8 mouse cellular contexts compared by ENCODE assay signal in genomic region chr1:91062363-91062762, GRCm38 (mm10).
DNase-seq lines count a peak whose midpoint lies in the region; ATAC-seq and TF ChIP-seq lines count a peak whose summit lies in the region.

No protein-coding gene starts in this region.

- peak; percentile 30; the same call in 1 of the 2 replicates for TF ChIP-seq POLR2A in heart, adult 2 months (IDR thresholded peaks at IDR 0.05; ENCODE audit: insufficient read depth, low read depth, low read length)

- peak overlapping the region; percentile 60 for H3K27ac ChIP-seq in heart, adult 2 months

- peaks cover 20% of the 10 kb centered on the region for H3K36me3 ChIP-seq in heart, adult 2 months (ENCODE audit: control insufficient read depth, insufficient read depth, low read length)

- peaks cover 55% of the 10 kb centered on the region for H3K4me1 ChIP-seq in heart, adult 2 months (ENCODE audit: control insufficient read depth, insufficient read depth, low read length)

- H3K4me3 ChIP-seq in heart, adult 2 months: no peak overlapping the region

- no peak overlapping the region for H3K9ac ChIP-seq in heart, adult 2 months (ENCODE audit: low read depth, low read length)

- H3K79me2 ChIP-seq in heart, adult 2 months (replicated peaks; ENCODE audit: control insufficient read depth, insufficient read depth, low read length): peaks cover 3% of the 10 kb centered on the region

- TF ChIP-seq EP300 in heart, adult 2 months (IDR thresholded peaks at IDR 0.05; ENCODE audit: insufficient read depth, low read depth, low read length): 0 out of 2 replicates have a peak, but pooled peaks have one; percentile 57

- ATAC-seq in activated CD4-positive, CD25-positive, alpha-beta regulatory T cell, adult 4 months: peak; percentile 58
- peak; percentile 25; the same call in 1 of the 2 replicates for ATAC-seq in megakaryocyte progenitor cell, adult 5-6 weeks (replicated peaks; ENCODE audit: poor library complexity)

- intact Hi-C loops in heart, adult 2 months (cut with DNase I): loop anchor here (5.0 kb wide), 1 partner anchor 35 kb away; no protein-coding TSS in a partner anchor

- DNase-seq in adrenal gland, adult (ENCODE audit: inconsistent age in 2 of 2, low spot score in 1 of 2): peak; percentile 88 to 93
- DNase-seq in adrenal gland, adult 18-20 months (ENCODE audit: low spot score in 2 of 2): no peak
- peak; percentile 58 to 72 for DNase-seq in heart, adult 2 months
- DNase-seq in kidney, postnatal 25 days: peak; percentile 38 to 70
- DNase-seq in telencephalon, adult 2 months (ENCODE audit: low read depth, low spot score): peak; percentile 91
- DNase-seq in cerebellum, postnatal 10 days: no peak

- 3% methylated on average over 5 of the region's 5 CpGs for WGBS in heart, adult 2 months

- H3K27me3 ChIP-seq in heart, adult 2 months (ENCODE audit: control insufficient read depth, insufficient read depth, low read length): no peaks in the 10 kb centered on the region

- peak; percentile 34; the same call in 1 of the 2 replicates for TF ChIP-seq CTCF in heart, adult 2 months (IDR thresholded peaks at IDR 0.05)

Comparison
In these comparisons a context has a peak if more than half of its experiments do, and no peak if none do; other contexts are left out.
1. DNase-seq: peak in adrenal gland, adult (2 of 2), heart, adult 2 months (2 of 2), kidney, postnatal 25 days (2 of 2) and telencephalon, adult 2 months (single experiment); none in adrenal gland, adult 18-20 months (0 of 2) and cerebellum, postnatal 10 days (0 of 2).